Mouse (Mus musculus): ENCODE data around the gene Acot13. TPM values are rescaled to one million over a fixed set of nuclear protein-coding genes. Genes with fewer than 3 reads are reported as not detected.

The Acot13 gene
- polyA plus RNA-seq, 1 experiment from 2014 or later, result 56.5 TPM

Other genes starting within 250 kb of the Acot13 start
- gene Ripor2, start 249.4 kb downstream of the Acot13 start, polyA plus RNA-seq (2016; fragmentation: Nextera tagmentation; extraction: Ambion mirVana), result 3.7 and 6.4 TPM in 2 replicates
- not detected in 2 replicates for gene Armh2, start 90.3 kb downstream of the Acot13 start, polyA plus RNA-seq (2016; fragmentation: Nextera tagmentation; extraction: Ambion mirVana)
- 134 and 184 TPM in 2 replicates for gene Gmnn, start 69.6 kb downstream of the Acot13 start, polyA plus RNA-seq (2016; fragmentation: Nextera tagmentation; extraction: Ambion mirVana)
- 10.4 and 10.9 TPM in 2 replicates for gene BC005537, start 29.9 kb downstream of the Acot13 start, polyA plus RNA-seq (2016; fragmentation: Nextera tagmentation; extraction: Ambion mirVana)
- 64.4 and 74.7 TPM in 2 replicates for gene Tdp2, start 139 bp upstream of the Acot13 start, polyA plus RNA-seq (2016; fragmentation: Nextera tagmentation; extraction: Ambion mirVana)
- gene D130043K22Rik, start 13.6 kb upstream of the Acot13 start, polyA plus RNA-seq (2016; fragmentation: Nextera tagmentation; extraction: Ambion mirVana), result 0.60 and 0.78 TPM in 2 replicates
- 7.0 and 7.3 TPM in 2 replicates for gene Aldh5a1, start 106.1 kb upstream of the Acot13 start, polyA plus RNA-seq (2016; fragmentation: Nextera tagmentation; extraction: Ambion mirVana)
- 0.50 and 0.51 TPM in 2 replicates for gene Gpld1, start 111.6 kb upstream of the Acot13 start, polyA plus RNA-seq (2016; fragmentation: Nextera tagmentation; extraction: Ambion mirVana)
- 16.0 and 19.1 TPM in 2 replicates for gene Mrs2, start 188.8 kb upstream of the Acot13 start, polyA plus RNA-seq (2016; fragmentation: Nextera tagmentation; extraction: Ambion mirVana)
- gene Dcdc2a, start 224.5 kb upstream of the Acot13 start, polyA plus RNA-seq (2016; fragmentation: Nextera tagmentation; extraction: Ambion mirVana), result 3.4 and 3.8 TPM in 2 replicates